Mouse (Mus musculus): ENCODE data around the gene Tmem53.

- TF ChIP-seq CTCF (IDR thresholded peaks at IDR 0.05; ENCODE audit: low read depth, low read length) (no peak), POLR2A (IDR thresholded peaks at IDR 0.05; ENCODE audit: extremely low read depth, insufficient read depth, low read length) (no peak)
Measured at GRCm38 (mm10) chr4:117235822-117236221, 15.9 kb upstream of the Tmem53 start.

Data from liver, adult 2 months (tissue).